In the genomic region with DNA sequence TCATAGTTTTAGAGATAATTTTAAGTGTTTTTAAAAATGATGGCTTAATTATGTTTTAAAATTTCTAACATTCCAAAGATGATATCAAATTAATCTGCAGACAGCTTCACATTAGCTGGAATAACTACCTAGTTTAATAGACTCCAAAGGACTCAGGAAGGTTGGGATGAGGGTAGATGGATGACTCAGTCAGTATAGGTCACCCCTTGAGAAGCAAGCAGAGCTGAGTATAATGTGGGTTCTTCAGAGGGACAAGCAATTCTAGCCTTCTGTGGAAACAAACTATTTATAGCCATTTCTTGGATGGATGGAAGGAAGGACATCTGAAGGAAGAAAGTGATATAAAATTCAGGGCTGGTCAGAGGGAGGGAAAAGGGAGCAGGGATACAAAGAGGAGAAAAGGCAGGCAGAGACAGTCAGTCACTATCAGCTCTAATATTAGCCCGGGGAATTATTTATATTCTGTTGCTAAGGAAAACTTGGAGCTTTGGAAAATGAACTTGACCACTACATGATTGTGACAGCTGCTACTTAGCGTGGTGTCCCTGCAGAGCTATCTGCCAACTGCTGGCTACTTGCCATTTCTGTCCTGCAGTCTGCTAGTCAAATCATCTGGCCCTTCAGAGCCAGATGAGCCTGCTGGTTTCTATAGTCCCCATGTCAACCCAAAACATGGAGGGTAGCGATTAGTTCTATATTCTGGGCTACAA, we compare ENCODE assay signal across 9 mouse cellular contexts.
DNase-seq lines count a peak whose midpoint lies in the region; ATAC-seq and TF ChIP-seq lines count a peak whose summit lies in the region.
"Had no signal": no experiment of that assay in that cellular context is flagged by ENCODE, and none has a peak within 500 bp of the region (broad histone marks: within the 10 kb centered on the region; RNA-seq: fewer than 3 reads in every experiment).

No protein-coding gene starts in this region.

- no peak for TF ChIP-seq POLR2A in heart, adult 2 months (IDR thresholded peaks at IDR 0.05; ENCODE audit: insufficient read depth, low read depth, low read length)

- no peaks in the 10 kb centered on the region; the same call in 1 of the 2 replicates for H3K79me2 ChIP-seq in heart, adult 2 months (replicated peaks; ENCODE audit: control insufficient read depth, insufficient read depth, low read length)

- peaks cover 27% of the 10 kb centered on the region for H3K36me3 ChIP-seq in heart, adult 2 months (ENCODE audit: control insufficient read depth, insufficient read depth, low read length)

- no peaks in the 10 kb centered on the region for H3K4me1 ChIP-seq in heart, adult 2 months (ENCODE audit: control insufficient read depth, insufficient read depth, low read length)
- H3K4me1 ChIP-seq: embryonic facial prominence, embryonic 15.5 days had no signal

- ATAC-seq in megakaryocyte-erythroid progenitor cell, adult 5-6 weeks (replicated peaks; ENCODE audit: low FRiP score, low TSS enrichment, poor library complexity, severe bottlenecking): no peak
- no peak for ATAC-seq in megakaryocyte progenitor cell, adult 5-6 weeks (replicated peaks; ENCODE audit: poor library complexity)

- DNase-seq in left cerebral cortex, postnatal 4 days: peak; percentile 93
- DNase-seq in left cerebral cortex, adult 2 months (ENCODE audit: extremely low spot score in 1 of 2, low spot score in 2 of 2): no peak
- DNase-seq in cerebellum, adult 18-20 months: peak; percentile 57 to 62
- peak; percentile 62 to 82 for DNase-seq in heart, adult 2 months
- peak; percentile 76 for DNase-seq in lung, postnatal 14 days
- no peak for DNase-seq in yolk sac, embryonic 10.5 days (ENCODE audit: low spot score)

- no peak overlapping the region for H3K9ac ChIP-seq in heart, adult 2 months (ENCODE audit: low read depth, low read length)
- H3K9ac ChIP-seq: embryonic facial prominence, embryonic 15.5 days had no signal

- H3K4me3 ChIP-seq in left cerebral cortex, adult 2 months: no peak overlapping the region
- no peak overlapping the region for H3K4me3 ChIP-seq in heart, adult 2 months
- H3K4me3 ChIP-seq: embryonic facial prominence, embryonic 15.5 days had no signal

- H3K27me3 ChIP-seq in heart, adult 2 months (ENCODE audit: control insufficient read depth, insufficient read depth, low read length): no peaks in the 10 kb centered on the region
- H3K27me3 ChIP-seq: embryonic facial prominence, embryonic 15.5 days had no signal

- intact Hi-C loops in left cerebral cortex, postnatal 4 days (cut with DNase I): no loop called here
- intact Hi-C loops in left cerebral cortex, adult 2 months (cut with DNase I): no loop called here
- intact Hi-C loops in heart, adult 2 months (cut with DNase I): loop anchor here (2.0 kb wide), 1 partner anchor 52 kb away; no protein-coding TSS in a partner anchor

- 21% methylated on average over 3 of the region's 3 CpGs for WGBS in heart, adult 2 months

- TF ChIP-seq CTCF in left cerebral cortex, adult 2 months (IDR thresholded peaks at IDR 0.05): no peak
- TF ChIP-seq CTCF in heart, adult 2 months (IDR thresholded peaks at IDR 0.05): no peak

- H3K27ac ChIP-seq in left cerebral cortex, adult 2 months: no peak overlapping the region
- peak overlapping the region; percentile 71 for H3K27ac ChIP-seq in heart, adult 2 months
- H3K27ac ChIP-seq: embryonic facial prominence, embryonic 15.5 days had no signal

- peak; percentile 79 for TF ChIP-seq EP300 in heart, adult 2 months (IDR thresholded peaks at IDR 0.05; ENCODE audit: insufficient read depth, low read depth, low read length)

Comparison
In these comparisons a context has a peak if more than half of its experiments do, and no peak if none do; other contexts are left out.
1. DNase-seq: peak in left cerebral cortex, postnatal 4 days (single experiment), cerebellum, adult 18-20 months (2 of 2), heart, adult 2 months (2 of 2) and lung, postnatal 14 days (single experiment); none in left cerebral cortex, adult 2 months (0 of 2) and yolk sac, embryonic 10.5 days (single experiment).